Mouse (Mus musculus): ENCODE measurements around the gene Bcas1. TPM values are rescaled to one million over a fixed set of nuclear protein-coding genes. Genes with fewer than 3 reads are reported as not detected.
A peak's percentile ranks its signal among the peaks of the same experiment; 100 is the strongest.

The Bcas1 gene
- total and polyA plus RNA-seq, 2 experiments: 0.02 TPM; not detected in 1

DNA sequence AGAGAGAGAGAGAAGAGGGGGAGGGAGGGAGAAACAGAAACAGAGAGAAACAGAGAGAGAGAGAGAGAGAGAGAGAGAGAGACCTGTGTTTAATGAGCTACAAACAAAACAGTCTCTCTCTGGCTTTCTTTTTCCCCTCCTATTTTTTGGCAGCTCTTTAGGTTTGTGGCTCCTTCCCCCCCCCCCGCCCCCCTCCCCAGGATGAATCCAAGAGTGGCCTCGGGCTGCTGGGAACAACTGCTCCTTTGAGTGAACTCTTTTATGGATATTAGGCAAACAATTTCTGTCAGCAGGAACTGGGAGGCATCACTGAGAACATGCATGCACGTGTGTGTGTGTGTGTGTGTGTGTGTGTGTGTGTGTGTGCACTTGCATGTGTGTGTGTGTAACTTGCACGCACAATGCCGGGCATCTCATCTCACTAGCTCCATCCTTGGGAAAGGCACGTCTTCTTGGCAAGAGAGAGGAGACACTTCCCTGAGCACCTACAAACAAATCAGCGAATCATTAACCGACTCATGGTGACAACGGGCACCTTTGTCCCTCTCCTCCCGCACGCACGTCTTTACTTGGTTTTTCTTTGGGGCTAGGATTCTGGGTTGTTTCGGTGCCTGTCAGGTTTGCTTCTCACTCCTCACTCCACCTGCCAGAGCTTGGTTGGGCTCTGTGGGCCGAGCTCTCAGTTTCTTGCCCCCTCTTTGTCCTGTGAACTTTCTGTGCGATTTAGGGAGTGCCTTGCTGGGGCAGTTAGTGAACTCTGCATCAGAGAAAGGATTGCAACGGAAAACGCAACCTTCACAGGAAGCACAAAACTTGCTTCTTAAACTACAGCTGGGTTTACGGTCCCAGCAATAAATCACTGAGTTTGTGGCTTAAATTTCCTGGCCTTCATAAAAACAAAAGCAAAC is 82.9 kb downstream of the Bcas1 start:
- no peak for TF ChIP-seq POLR2A (IDR thresholded peaks at IDR 0.05; ENCODE audit: extremely low read depth, insufficient read depth, low read length)
- no peak for TF ChIP-seq CTCF (IDR thresholded peaks at IDR 0.05; ENCODE audit: low read depth, low read length)
- Histone ChIP-seq H3K4me3 (ENCODE audit: insufficient read depth, low read depth, low read length) (no peak overlapping the region), H3K9ac (ENCODE audit: low read depth, low read length) (no peak overlapping the region)

DNA sequence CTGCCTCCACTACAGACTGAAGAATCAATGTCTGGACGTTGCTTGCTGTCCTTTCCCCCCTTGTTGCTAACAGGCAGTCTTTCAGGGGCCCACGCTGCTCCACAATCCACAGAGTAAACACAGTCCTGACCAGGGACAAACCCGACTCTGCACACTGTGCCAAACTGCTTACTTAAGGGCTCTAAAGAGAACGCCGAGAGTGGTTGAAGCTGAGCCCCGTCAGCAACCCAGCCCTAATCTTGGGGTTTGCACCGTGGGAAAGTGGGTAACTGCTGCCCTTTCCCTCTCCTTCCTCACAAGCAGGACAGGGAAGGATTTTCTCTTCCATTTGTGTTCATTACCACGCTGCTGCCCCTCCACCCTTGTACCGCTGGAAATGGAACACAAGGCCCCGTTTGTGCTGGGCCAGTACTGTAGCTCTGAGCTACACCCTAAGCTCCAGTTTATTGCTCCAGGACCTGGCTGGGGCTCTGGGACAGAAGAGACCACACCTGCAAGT is 83.8 kb downstream of the Bcas1 start:
- peak; percentile 55 for DNase-seq (ENCODE audit: extremely low read depth, low read depth, low spot score)
- no peaks in the 10 kb centered on the region for H3K36me3 ChIP-seq (ENCODE audit: control insufficient read depth, insufficient read depth, low read length)
- 14% methylated on average over 10 of the region's 10 CpGs for WGBS
- H3K79me2 ChIP-seq (ENCODE audit: control insufficient read depth, insufficient read depth, low read length): no peaks in the 10 kb centered on the region
- peak overlapping the region; percentile 15 for H3K9ac ChIP-seq (ENCODE audit: low read depth, low read length)
- peak overlapping the region; percentile 29 for H3K27ac ChIP-seq (replicated peaks; ENCODE audit: insufficient read depth, low read depth, low read length)
- no peaks in the 10 kb centered on the region for H3K27me3 ChIP-seq (ENCODE audit: control insufficient read depth, insufficient read depth, low read length)
- H3K4me1 ChIP-seq (ENCODE audit: control insufficient read depth, insufficient read depth, low read length): peaks cover 11% of the 10 kb centered on the region; the same call in 1 of the 2 replicates
- peak overlapping the region; percentile 3; the same call in 1 of the 2 replicates for H3K4me3 ChIP-seq (ENCODE audit: insufficient read depth, low read depth, low read length)
- TF ChIP-seq CTCF (IDR thresholded peaks at IDR 0.05; ENCODE audit: low read depth, low read length): no peak
- TF ChIP-seq POLR2A (IDR thresholded peaks at IDR 0.05; ENCODE audit: extremely low read depth, insufficient read depth, low read length): no peak

More for the DNA sequence above, 82.9 kb downstream of the Bcas1 start:
- peaks cover 11% of the 10 kb centered on the region; the same call in 1 of the 2 replicates for H3K4me1 ChIP-seq (ENCODE audit: control insufficient read depth, insufficient read depth, low read length)
- H3K79me2 ChIP-seq (ENCODE audit: control insufficient read depth, insufficient read depth, low read length): no peaks in the 10 kb centered on the region
- 16% methylated on average over 18 of the region's 18 CpGs for WGBS
- H3K27ac ChIP-seq (replicated peaks; ENCODE audit: insufficient read depth, low read depth, low read length): peak overlapping the region; percentile 8; the same call in 1 of the 2 replicates
- DNase-seq (ENCODE audit: extremely low read depth, low read depth, low spot score): peak; percentile 39
- H3K36me3 ChIP-seq (ENCODE audit: control insufficient read depth, insufficient read depth, low read length): no peaks in the 10 kb centered on the region
- no peaks in the 10 kb centered on the region for H3K27me3 ChIP-seq (ENCODE audit: control insufficient read depth, insufficient read depth, low read length)

DNA sequence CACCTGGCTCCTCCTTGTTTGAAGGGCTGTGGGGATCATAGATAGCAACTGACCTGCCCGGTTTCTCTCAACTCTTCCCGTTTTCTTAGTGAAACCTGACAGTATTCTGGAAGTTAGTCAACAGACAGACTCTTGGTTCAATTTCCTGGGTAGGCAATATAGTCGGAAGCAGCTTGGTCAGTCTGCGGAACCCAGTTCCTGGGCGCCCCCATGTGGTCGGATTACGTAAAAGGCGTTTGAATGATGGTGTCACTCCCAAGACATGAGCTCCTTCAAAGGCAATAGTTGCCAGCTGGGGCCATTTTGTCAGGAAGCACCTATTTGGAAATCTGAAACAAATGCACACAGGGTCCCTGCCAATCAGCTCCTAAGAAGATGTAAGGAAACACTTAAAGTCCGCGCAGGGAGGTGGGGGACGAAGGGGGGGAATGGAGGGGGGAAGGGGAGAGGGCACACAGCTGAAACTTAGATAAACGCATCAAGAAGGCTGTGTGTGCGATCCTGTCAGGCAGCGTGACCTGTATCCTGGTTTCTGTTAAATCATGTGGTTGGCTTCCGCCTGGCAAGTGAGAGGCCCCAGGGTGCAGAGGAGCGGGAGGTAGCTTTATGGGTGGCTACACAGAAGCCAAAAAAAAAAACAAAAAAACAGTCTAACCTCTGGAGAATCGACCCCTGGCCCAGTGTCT is 84.4 kb downstream of the Bcas1 start:
- Histone ChIP-seq H3K27ac (replicated peaks; ENCODE audit: insufficient read depth, low read depth, low read length) (peak overlapping the region; percentile 29), H3K4me1 (ENCODE audit: control insufficient read depth, insufficient read depth, low read length) (peaks cover 11% of the 10 kb centered on the region; the same call in 1 of the 2 replicates), H3K79me2 (ENCODE audit: control insufficient read depth, insufficient read depth, low read length) (no peaks in the 10 kb centered on the region), H3K9ac (ENCODE audit: low read depth, low read length) (0 out of 2 replicates have a peak overlapping the region, but pooled peaks have one; percentile 15), H3K4me3 (ENCODE audit: insufficient read depth, low read depth, low read length) (no peak overlapping the region), H3K36me3 (ENCODE audit: control insufficient read depth, insufficient read depth, low read length) (no peaks in the 10 kb centered on the region), H3K27me3 (ENCODE audit: control insufficient read depth, insufficient read depth, low read length) (no peaks in the 10 kb centered on the region)
- WGBS: 20% methylated on average over 17 of the region's 17 CpGs
- TF ChIP-seq CTCF (IDR thresholded peaks at IDR 0.05; ENCODE audit: low read depth, low read length) (peak; percentile 68), POLR2A (IDR thresholded peaks at IDR 0.05; ENCODE audit: extremely low read depth, insufficient read depth, low read length) (no peak)
- DNase-seq (ENCODE audit: extremely low read depth, low read depth, low spot score): peak; percentile 57

DNA sequence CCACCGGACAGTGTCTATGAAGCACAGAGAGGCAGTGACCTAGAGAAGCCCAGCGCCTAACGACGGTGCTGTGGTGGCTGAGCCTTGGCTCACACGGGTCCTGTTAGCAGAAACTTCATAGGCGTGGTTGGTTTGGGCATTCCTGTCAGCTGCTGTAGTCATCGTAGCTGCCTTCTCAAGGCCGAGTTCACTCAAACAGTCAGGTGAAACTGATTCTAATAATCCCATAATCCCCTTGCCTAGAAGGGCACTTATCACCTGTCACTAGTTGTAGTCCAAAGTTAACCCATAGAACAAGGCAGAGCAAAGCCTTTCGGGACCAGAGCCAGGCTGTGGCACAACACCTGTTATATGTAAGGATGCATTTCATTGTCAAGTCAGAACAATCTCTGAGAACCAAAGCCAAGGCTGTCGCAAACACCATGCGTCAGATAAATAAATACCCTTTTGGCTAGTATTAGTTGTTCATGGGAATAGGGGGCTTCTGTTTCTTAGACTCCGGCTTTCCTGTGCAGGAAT is 85.3 kb downstream of the Bcas1 start:
- no peak overlapping the region for H3K4me3 ChIP-seq (ENCODE audit: insufficient read depth, low read depth, low read length)
- H3K36me3 ChIP-seq (ENCODE audit: control insufficient read depth, insufficient read depth, low read length): no peaks in the 10 kb centered on the region
- H3K27ac ChIP-seq (replicated peaks; ENCODE audit: insufficient read depth, low read depth, low read length): no peak overlapping the region
- H3K27me3 ChIP-seq (ENCODE audit: control insufficient read depth, insufficient read depth, low read length): no peaks in the 10 kb centered on the region
- 95% methylated on average over 12 of the region's 12 CpGs for WGBS
- no peaks in the 10 kb centered on the region for H3K79me2 ChIP-seq (ENCODE audit: control insufficient read depth, insufficient read depth, low read length)
- H3K4me1 ChIP-seq (ENCODE audit: control insufficient read depth, insufficient read depth, low read length): peaks cover 11% of the 10 kb centered on the region; the same call in 1 of the 2 replicates
- DNase-seq (ENCODE audit: extremely low read depth, low read depth, low spot score): no peak
- no peak overlapping the region for H3K9ac ChIP-seq (ENCODE audit: low read depth, low read length)
- TF ChIP-seq CTCF (IDR thresholded peaks at IDR 0.05; ENCODE audit: low read depth, low read length) (no peak), POLR2A (IDR thresholded peaks at IDR 0.05; ENCODE audit: extremely low read depth, insufficient read depth, low read length) (no peak)

DNA sequence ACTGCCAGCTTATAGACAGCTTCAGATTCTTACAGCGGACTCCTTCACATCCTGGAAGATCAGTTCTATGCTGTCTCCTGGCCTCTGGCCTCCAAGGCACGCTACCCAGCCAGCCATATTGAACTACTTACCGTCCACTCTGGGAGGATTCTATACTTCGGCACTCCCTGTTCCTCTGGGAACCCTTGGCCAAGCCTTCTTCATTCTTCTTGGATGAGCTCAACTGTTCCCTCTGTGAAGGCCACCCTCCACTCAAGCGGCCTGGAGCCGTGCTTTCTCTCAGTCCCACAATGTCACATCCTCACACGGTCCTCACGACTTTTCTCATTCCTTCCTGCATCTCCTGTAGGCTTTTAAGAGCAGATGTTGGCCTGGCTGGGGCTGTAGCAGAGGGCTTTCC is 86.5 kb downstream of the Bcas1 start:
- 90% methylated on average over 8 of the region's 8 CpGs for WGBS
- no peak overlapping the region for H3K9ac ChIP-seq (ENCODE audit: low read depth, low read length)
- H3K79me2 ChIP-seq (ENCODE audit: control insufficient read depth, insufficient read depth, low read length): no peaks in the 10 kb centered on the region
- peaks cover 11% of the 10 kb centered on the region; the same call in 1 of the 2 replicates for H3K4me1 ChIP-seq (ENCODE audit: control insufficient read depth, insufficient read depth, low read length)
- no peak overlapping the region for H3K27ac ChIP-seq (replicated peaks; ENCODE audit: insufficient read depth, low read depth, low read length)
- TF ChIP-seq POLR2A (IDR thresholded peaks at IDR 0.05; ENCODE audit: extremely low read depth, insufficient read depth, low read length) (no peak), CTCF (IDR thresholded peaks at IDR 0.05; ENCODE audit: low read depth, low read length) (no peak)
- H3K4me3 ChIP-seq (ENCODE audit: insufficient read depth, low read depth, low read length): no peak overlapping the region
- no peaks in the 10 kb centered on the region for H3K27me3 ChIP-seq (ENCODE audit: control insufficient read depth, insufficient read depth, low read length)
- no peak for DNase-seq (ENCODE audit: extremely low read depth, low read depth, low spot score)
- no peaks in the 10 kb centered on the region for H3K36me3 ChIP-seq (ENCODE audit: control insufficient read depth, insufficient read depth, low read length)
